Mouse (Mus musculus): ENCODE data around the gene Tppp3.

DNA sequence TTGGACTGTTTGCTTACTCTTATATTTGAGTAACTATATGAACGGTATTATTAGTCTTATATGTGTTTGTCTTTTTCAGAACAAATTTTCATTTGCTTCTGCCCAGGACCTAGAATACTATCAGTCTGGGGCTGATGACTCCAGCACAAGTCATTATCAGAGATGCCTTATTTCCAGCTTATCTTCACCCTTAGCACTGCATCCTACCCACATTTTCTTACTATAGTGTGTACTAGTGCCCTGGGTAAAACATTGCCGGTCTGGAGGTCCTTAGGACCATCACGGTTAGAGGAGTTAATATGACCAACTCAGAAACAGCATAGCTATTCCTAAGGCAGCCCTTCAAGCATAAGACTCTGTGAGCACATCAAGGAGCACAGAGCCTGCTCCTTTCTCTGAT is 23.1 kb downstream of the Tppp3 start:
- TF ChIP-seq GATA1 (IDR thresholded peaks at IDR 0.05; ENCODE audit: low read length) = peak; percentile 76
- no peak for TF ChIP-seq TAL1 (IDR thresholded peaks at IDR 0.05; ENCODE audit: low read length)
